Mouse (Mus musculus): ENCODE results near the gene Fam151a.
"Not testable (repeated sequence)": the region's sequence is repeated elsewhere in the genome, so short reads cannot be mapped to it uniquely, and the experiment has no call there.

- TF ChIP-seq EP300, CTCF (IDR thresholded peaks at IDR 0.05; ENCODE audit: low read depth): not testable (repeated sequence)
These were observed 60.1 kb downstream of the Fam151a start for GRCm38 (mm10) chr4:106793826-106794225.

Data from heart, postnatal 0 days (tissue).